Mouse (Mus musculus) midbrain, embryonic 14.5 days (tissue): Measurements from ENCODE around the gene Ntmt1. TPM values are rescaled to one million over a fixed set of nuclear protein-coding genes. Genes with fewer than 3 reads are reported as not detected.

Source experiments
- ATAC-seq: fragments of 200-750 bp; cut with Nextera tagmentation; 2 replicates; pipeline ENCODE4 v1.8.0; 2017; ENCODE audit warnings: moderate number of reproducible peaks, moderate library complexity; ENCODE audit not compliant: low FRiP score, low TSS enrichment
- DNase-seq: peaks from one replicate; pipeline ENCODE4 v3.0.0-alpha.2; 2015
- H3K27ac ChIP-seq: fragments of 300-500 bp; sonication (generic); replicated peaks from 2 replicates; pipeline ENCODE4 v1.5.1; 2014; ENCODE audit warnings: mild to moderate bottlenecking, low read depth, low read length, moderate library complexity
- H3K27me3 ChIP-seq: fragments of 300-500 bp; sonication (generic); 2 replicates; pipeline ENCODE4 v1.6.1; 2014; ENCODE audit warnings: low read length, control low read depth, mixed read lengths; ENCODE audit not compliant: control insufficient read depth, insufficient read depth
- H3K36me3 ChIP-seq: fragments of 300-500 bp; sonication (generic); 2 replicates; pipeline ENCODE4 v1.6.1; 2014; ENCODE audit warnings: low read length, control low read depth; ENCODE audit not compliant: control insufficient read depth, insufficient read depth
- H3K4me1 ChIP-seq: fragments of 300-500 bp; sonication (generic); 2 replicates; pipeline ENCODE4 v1.6.1; 2014; ENCODE audit warnings: mild to moderate bottlenecking, antibody characterized with exemption, low read length, control low read depth; ENCODE audit not compliant: control insufficient read depth, insufficient read depth
- H3K4me2 ChIP-seq: fragments of 300-500 bp; sonication (generic); 2 replicates; pipeline ENCODE4 v1.6.1; 2014; ENCODE audit warnings: mild to moderate bottlenecking, low read length, moderate library complexity
- H3K4me3 ChIP-seq: fragments of 300-500 bp; sonication (generic); replicated peaks from 2 replicates; pipeline ENCODE4 v1.5.1; 2014; ENCODE audit warnings: low read depth, low read length
- H3K9ac ChIP-seq: fragments of 300-500 bp; sonication (generic); replicated peaks from 2 replicates; pipeline ENCODE4 v1.6.1; 2014; ENCODE audit warnings: mild to moderate bottlenecking, low read length, moderate library complexity
- H3K9me3 ChIP-seq: fragments of 300-500 bp; sonication (generic); 2 replicates; pipeline ENCODE4 v1.6.1; 2016; ENCODE audit warnings: low read length, control low read depth, mixed read lengths; ENCODE audit not compliant: control insufficient read depth
- WGBS: fragments of 180-500 bp; shearing (Covaris S2); extraction: QIAGEN DNeasy Blood & Tissue Kit; methylation state at CpG from one replicate; pipeline ENCODE4 v1.1.7; 2014; 5-methylcytosine and 5-hydroxymethylcytosine counted together
- polyA plus RNA-seq: library from polyadenylated mRNA; unstranded; fragments of >200 nt; fragmentation: Nextera tagmentation; extraction: Ambion mirVana; gene quantifications from 2 replicates; pipeline ENCODE4 v1.2.1, GENCODE M21; 2014

The Ntmt1 gene
- polyA plus RNA-seq, 1 experiment from 2014 or later, result 114 TPM

DNA sequence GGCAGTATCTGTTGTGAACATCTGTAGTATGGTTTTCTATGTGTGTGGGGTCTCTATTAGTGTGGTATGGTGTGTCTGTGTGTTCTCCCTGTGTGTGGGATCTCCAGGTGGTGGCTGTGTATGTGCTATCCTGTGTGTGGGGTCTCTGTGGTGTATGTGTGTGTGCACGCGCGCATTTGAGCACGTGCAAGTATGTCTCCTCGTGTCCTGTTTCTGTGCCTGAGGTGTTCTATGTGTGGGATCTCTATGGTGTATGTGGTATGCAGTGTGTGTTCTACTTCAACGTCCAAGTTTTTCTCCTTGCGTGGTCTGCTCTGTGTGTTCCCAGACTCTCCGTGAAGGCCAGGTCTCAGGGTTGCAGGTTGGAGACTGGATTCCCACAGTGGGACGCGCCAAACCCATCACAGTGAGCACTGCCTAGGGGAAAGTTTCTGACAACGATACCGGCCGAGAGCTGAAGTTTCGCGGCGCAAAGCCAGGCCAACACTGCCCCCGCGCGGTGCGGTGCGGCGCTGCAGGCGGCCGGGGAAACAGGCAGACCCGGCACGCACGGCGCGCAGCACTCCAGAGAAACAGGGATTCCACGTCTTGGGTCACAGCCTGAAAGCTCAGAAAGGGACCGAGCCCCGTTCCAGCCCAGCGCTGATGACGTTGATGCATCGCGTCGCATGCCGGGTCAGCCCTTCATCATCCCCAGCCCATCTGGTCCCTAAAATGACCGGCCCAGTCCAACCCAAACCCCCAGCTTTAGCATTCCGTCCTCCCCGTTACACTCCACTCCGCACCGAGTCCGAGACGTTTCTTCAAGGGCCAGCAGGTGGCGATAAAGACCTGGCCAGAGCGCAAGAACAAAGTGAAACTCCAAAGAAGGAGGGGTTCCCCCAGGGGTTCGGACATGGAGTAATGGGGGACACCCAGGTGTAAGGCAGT is 13.2 kb upstream of the Ntmt1 start:
- ATAC-seq (peak; percentile 73; the same call in 1 of the 2 replicates), DNase-seq (peak; percentile 95)
- H3K4me2 ChIP-seq, result peak overlapping the region; percentile 65
- peak overlapping the region; percentile 32 for H3K4me3 ChIP-seq
- peaks cover 24% of the 10 kb centered on the region for H3K4me1 ChIP-seq
- peak overlapping the region; percentile 82 for H3K27ac ChIP-seq
- 0 out of 2 replicates have a peak, but pooled peaks cover under 1% of the 10 kb centered on the region for H3K27me3 ChIP-seq
- H3K9me3 ChIP-seq, result no peaks in the 10 kb centered on the region
- H3K36me3 ChIP-seq, result no peaks in the 10 kb centered on the region
- 6% methylated on average over 48 of the region's 48 CpGs for WGBS
- peak overlapping the region; percentile 46; the same call in 1 of the 2 replicates for H3K9ac ChIP-seq

DNA sequence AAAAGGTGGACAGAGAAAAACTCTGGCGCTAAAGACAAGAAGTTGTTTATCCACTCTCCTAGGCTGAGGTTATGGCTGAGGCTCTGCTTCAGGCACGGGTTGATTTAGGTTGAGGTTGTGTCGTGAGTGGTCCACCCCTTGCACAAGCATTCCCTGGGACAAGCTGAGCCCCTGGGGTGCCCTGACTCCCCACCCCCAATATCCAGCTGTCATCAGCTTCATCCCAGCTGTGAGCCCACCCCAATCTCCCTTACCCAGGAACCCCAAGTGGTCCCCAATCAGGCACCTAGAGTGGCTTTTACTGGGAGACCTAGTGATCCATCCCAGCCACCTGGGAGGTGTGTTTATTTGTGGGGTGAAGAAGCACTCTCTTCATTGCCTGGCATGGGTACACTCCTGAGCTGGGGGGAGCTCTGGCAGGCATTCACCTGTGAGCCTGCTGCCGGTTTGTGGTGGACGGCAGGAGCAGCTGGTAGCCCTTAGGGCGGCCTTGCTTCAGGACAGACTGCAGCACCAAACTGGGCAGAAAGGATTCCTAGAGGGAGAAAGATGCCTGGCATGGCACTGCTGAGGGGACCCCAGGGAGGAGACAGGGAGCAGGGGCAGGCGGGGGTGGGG is 12.2 kb upstream of the Ntmt1 start:
- DNase-seq, result no peak
- H3K9ac ChIP-seq, result no peak overlapping the region
- H3K9me3 ChIP-seq, result no peaks in the 10 kb centered on the region
- 49% methylated on average over 7 of the region's 7 CpGs for WGBS
- H3K4me1 ChIP-seq, result peaks cover 24% of the 10 kb centered on the region
- 0 out of 2 replicates have a peak, but pooled peaks cover 2% of the 10 kb centered on the region for H3K27me3 ChIP-seq
- H3K36me3 ChIP-seq, result no peaks in the 10 kb centered on the region
- ATAC-seq, result no peak
- H3K4me2 ChIP-seq, result peak overlapping the region; percentile 65; the same call in 1 of the 2 replicates
- peak overlapping the region; percentile 72; the same call in 1 of the 2 replicates for H3K27ac ChIP-seq
- no peak overlapping the region for H3K4me3 ChIP-seq

DNA sequence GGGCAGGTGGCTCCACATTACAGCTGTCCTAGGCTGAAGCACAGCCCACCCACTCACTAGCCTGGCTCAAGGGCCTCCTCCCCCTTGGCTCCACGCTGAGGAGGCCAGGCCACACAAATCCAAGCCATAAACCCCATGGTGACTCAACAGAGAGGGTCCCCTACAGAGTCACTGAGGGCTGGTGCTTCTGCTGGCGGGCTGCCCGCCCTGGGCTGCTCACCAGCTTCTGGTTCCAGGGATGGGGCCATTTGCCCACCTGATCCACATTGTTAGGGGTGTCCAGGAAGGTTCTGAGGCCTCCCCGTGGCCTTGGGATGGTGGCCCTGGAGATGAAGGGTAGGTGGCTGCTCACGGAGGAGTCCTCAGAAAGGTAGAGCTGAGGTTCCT is 11.7 kb upstream of the Ntmt1 start:
- ATAC-seq (0 out of 2 replicates have a peak, but pooled peaks have one; percentile 9), DNase-seq (no peak)
- Histone ChIP-seq H3K4me1 (peaks cover 24% of the 10 kb centered on the region), H3K27ac (peak overlapping the region; percentile 72), H3K9ac (no peak overlapping the region; the same call in 1 of the 2 replicates), H3K9me3 (no peaks in the 10 kb centered on the region), H3K27me3 (0 out of 2 replicates have a peak, but pooled peaks cover 4% of the 10 kb centered on the region), H3K4me2 (peak overlapping the region; percentile 39), H3K4me3 (no peak overlapping the region), H3K36me3 (no peaks in the 10 kb centered on the region)
- WGBS, result 51% methylated on average over 5 of the region's 5 CpGs

DNA sequence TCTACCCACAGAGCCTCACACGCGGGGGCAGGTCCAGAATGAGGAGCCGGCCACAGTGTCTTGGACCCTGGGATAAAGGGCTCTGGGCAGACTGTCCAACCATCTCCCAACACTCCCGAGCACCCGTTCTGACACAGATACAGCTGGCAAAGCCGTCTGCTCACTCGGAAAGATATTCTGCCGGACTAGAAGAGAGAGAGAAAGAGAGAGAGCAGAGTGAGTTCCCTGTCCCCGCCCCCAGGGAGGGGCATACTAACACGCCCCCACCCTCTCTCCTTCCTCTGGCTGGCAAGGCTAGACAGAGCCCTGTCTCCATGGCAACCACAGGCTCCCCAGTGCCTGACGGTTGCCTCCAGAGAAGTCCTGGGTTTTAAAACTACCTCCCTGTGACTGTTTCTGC is 11.2 kb upstream of the Ntmt1 start:
- no peaks in the 10 kb centered on the region for H3K36me3 ChIP-seq
- H3K9ac ChIP-seq, result no peak overlapping the region; the same call in 1 of the 2 replicates
- H3K4me2 ChIP-seq, result peak overlapping the region; percentile 39
- DNase-seq (peak; percentile 96), ATAC-seq (peak; percentile 70)
- WGBS, result 5% methylated on average over 11 of the region's 11 CpGs
- H3K4me1 ChIP-seq, result peaks cover 29% of the 10 kb centered on the region
- 0 out of 2 replicates have a peak overlapping the region, but pooled peaks have one; percentile 12 for H3K4me3 ChIP-seq
- H3K27ac ChIP-seq, result peak overlapping the region; percentile 72
- no peaks in the 10 kb centered on the region for H3K9me3 ChIP-seq
- peaks cover 8% of the 10 kb centered on the region for H3K27me3 ChIP-seq

DNA sequence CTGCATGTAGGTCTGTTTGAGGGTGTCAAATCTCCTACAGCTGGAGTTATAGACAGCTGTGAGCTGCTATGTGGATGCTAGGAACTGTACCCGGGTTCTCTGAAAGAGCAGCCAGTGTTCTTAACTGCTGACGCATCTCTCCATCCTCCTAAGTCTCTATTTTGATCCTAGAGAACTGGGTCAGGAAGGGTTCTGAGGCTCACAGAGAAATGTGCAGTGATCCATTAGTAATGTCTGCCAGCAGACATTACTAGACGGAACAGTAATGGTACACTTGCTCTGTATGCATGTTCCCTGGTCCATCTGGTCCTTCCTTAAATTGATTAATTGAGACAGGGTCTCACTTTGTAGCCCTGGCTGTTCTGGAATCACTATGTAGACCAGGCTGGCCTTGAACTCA is 8.2 kb upstream of the Ntmt1 start:
- no peak for ATAC-seq
- no peak overlapping the region for H3K4me3 ChIP-seq

DNA sequence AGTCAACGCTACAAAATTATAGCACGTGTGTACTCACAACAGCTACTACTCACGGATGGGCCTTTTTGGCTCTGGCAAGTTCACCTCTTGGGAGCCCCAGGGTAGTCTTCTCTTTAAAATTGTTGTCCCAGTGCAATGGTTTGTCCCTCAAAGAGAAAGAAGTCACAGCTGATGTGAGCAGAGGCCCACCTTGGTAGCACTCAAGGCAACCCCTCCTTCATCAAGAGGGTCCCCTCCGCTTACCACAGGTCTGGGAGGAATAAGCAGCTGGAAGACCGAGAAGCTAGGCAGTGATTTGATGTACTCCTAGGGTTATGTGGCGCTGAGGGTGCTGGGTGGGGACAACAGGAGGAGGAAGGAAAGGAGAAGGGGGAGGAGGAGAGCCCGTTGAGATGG is 7.0 kb upstream of the Ntmt1 start:
- WGBS, result 30% methylated on average over 7 of the region's 7 CpGs
- DNase-seq (no peak), ATAC-seq (no peak)
- peak overlapping the region; percentile 51; the same call in 1 of the 2 replicates for H3K9ac ChIP-seq
- H3K27me3 ChIP-seq, result peaks cover 18% of the 10 kb centered on the region
- no peaks in the 10 kb centered on the region for H3K36me3 ChIP-seq
- H3K9me3 ChIP-seq, result no peaks in the 10 kb centered on the region
- H3K4me1 ChIP-seq, result peaks cover 27% of the 10 kb centered on the region
- no peak overlapping the region for H3K27ac ChIP-seq
- peak overlapping the region; percentile 80 for H3K4me2 ChIP-seq
- H3K4me3 ChIP-seq, result peak overlapping the region; percentile 39

More for the DNA sequence above, 8.2 kb upstream of the Ntmt1 start:
- H3K9me3 ChIP-seq, result no peaks in the 10 kb centered on the region
- DNase-seq, result no peak
- no peak overlapping the region for H3K4me2 ChIP-seq
- 83% methylated on average over 3 of the region's 3 CpGs for WGBS
- H3K36me3 ChIP-seq, result no peaks in the 10 kb centered on the region
- H3K9ac ChIP-seq, result no peak overlapping the region
- H3K27ac ChIP-seq, result no peak overlapping the region
- peaks cover 29% of the 10 kb centered on the region for H3K4me1 ChIP-seq
- peaks cover 18% of the 10 kb centered on the region for H3K27me3 ChIP-seq

DNA sequence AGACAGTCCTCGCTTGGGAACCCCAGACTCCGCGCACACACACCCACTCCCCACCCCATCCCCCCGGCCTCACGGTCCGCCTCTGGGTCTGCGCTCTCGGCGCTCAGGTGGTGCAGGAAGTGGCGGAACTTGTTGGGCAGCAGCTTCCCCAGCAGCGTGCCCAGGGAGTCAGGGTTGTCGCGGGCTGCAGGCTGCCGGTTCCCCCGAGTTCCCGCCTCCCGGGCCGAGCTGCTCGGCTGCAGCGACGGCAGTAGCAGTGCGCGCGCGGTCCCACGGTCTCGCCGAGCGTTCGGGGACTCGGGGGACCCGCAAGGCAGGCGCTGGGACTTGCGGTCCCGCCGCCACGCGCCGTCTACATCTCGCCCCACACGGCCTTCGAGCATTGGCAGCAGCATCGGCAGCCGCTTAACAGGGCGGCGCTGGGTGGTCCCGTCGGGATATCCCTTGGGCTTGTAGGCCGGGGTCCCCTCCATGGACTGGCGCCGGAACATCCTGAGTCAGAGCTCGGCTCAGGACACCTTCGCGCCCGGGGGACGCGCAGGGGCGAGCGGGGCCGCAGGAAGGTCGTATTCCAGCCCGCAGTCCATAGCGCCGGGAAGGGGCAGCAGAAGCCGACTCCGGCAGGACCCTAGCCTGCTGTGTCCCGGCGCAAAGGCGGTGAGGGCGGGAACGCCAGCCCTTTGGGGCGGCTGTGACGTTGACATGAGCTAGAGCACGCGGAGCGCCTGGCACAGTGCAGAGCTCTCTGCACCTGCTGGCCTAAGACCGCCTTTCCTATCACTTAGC is 6.4 kb upstream of the Ntmt1 start:
- H3K27me3 ChIP-seq, result peaks cover 18% of the 10 kb centered on the region
- H3K27ac ChIP-seq, result no peak overlapping the region
- peaks cover 21% of the 10 kb centered on the region for H3K4me1 ChIP-seq
- H3K4me3 ChIP-seq, result peak overlapping the region; percentile 39
- H3K9me3 ChIP-seq, result no peaks in the 10 kb centered on the region
- DNase-seq (peak; percentile 60), ATAC-seq (no peak; the same call in 1 of the 2 replicates)
- H3K9ac ChIP-seq, result peak overlapping the region; percentile 51
- H3K36me3 ChIP-seq, result no peaks in the 10 kb centered on the region
- H3K4me2 ChIP-seq, result peak overlapping the region; percentile 80
- under 1% methylated on average over 77 of the region's 77 CpGs for WGBS

DNA sequence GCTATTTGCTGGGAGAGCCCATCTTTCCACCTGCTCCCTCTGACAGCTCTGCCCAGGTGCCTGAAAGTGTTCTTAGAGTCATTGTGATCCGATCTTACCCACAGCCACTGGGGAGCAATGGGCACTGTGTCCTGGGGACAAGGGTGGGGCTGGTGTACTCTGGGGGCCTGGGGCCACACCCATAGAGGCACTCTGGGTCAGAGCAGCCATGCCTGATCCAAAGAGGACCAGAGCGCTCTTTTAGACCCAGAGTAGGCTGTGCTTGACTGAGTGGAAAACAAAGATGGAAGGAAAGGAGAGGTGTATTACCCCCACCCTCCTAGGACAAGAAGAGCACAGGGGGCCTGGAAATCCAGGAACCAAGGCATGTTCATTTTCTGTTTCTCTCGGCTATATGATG is 4.0 kb upstream of the Ntmt1 start, which contains the start of gene 1700001O22Rik:
Gene 1700001O22Rik, minus strand, starts transcription at position 58 of the 400 bp plus-strand sequence.
- ATAC-seq, result no peak
- no peak within 1 kb of the TSS for H3K4me2 ChIP-seq
- peaks cover 18% of the 10 kb centered on the region for H3K27me3 ChIP-seq
- no peak within 1 kb of the TSS for H3K9ac ChIP-seq
- WGBS, result 88% methylated on average over 3 of the region's 3 CpGs
- H3K4me3 ChIP-seq, result no peak within 1 kb of the TSS
- H3K4me1 ChIP-seq, result peaks cover 13% of the 10 kb centered on the region
- DNase-seq, result no peak
- H3K27ac ChIP-seq, result no peak within 1 kb of the TSS
- no peaks in the 10 kb centered on the region for H3K9me3 ChIP-seq
- H3K36me3 ChIP-seq, result no peaks in the 10 kb centered on the region
